Mouse (Mus musculus): ENCODE results near the gene Borcs6.

Borcs6 gene

DNA sequence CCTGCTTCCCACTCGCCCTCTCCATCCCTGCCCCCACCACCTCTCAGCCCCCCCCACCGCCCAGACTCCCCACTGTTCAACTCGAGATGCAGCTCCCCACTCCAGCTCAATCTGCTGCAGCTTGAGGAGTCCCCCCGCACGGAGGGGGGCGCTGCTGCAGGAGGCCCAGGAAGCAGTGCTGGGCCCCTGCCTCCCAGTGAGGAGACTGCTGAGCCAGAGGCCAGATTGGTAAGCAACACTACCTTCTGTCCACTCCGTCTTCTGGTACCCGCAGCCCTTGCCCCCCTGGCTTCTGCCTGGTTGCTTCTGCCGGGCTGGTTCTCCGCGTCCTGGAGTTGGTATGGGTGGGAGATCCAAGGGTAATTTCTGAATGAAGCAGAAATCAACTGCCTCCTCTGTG lies 47.3 kb downstream of the Borcs6 start:
- ChIA-PET CTCF (interaction anchor here in 2 of 4 experiments (0.6 to 1.2 kb wide), 5 partner anchors 8 to 56 kb away, joined by 3 to 5 read pairs (median 3); partner anchors contain the start of gene Per1 (in 1 of the 2)), POLR2A (interaction anchor here in 3 of 4 experiments (0.5 to 19.2 kb wide), 10 partner anchors 11 to 312 kb away, joined by 3 to 269 read pairs (median 5); partner anchors contain the start of genes Per1 (in 2 of the 3), Tmem107 (in 2 of the 3) and Vamp2 (in 2 of the 3))

- ChIA-PET CTCF (interaction anchor here in 1 of 4 experiments (3.5 kb wide), 1 partner anchor 8 kb away, joined by 15 read pairs; no protein-coding TSS in a partner anchor), POLR2A (interaction anchor here in 3 of 4 experiments (0.6 to 19.2 kb wide), 13 partner anchors 8 to 185 kb away, joined by 3 to 269 read pairs (median 11); partner anchors contain the start of genes Per1 (in 2 of the 3), Tmem107 (in 2 of the 3), Borcs6 (in 1 of the 3) and Vamp2 (in 1 of the 3))
Observed at GRCm38 (mm10) chr11:69107676-69108075, 48.2 kb downstream of the Borcs6 start.

- CTCF ChIA-PET = interaction anchor here in 1 of 4 experiments (1.6 to 3.5 kb wide), 3 partner anchors 9 to 26 kb away, joined by 3 to 15 read pairs (median 7); partner anchors contain the start of gene Per1
Observed at GRCm38 (mm10) chr11:69108223-69108622, 48.7 kb downstream of the Borcs6 start.

GRCm38 (mm10) chr11:69109032-69109900 lies 49.7 kb downstream of the Borcs6 start:
- CTCF ChIA-PET = interaction anchor here in 3 of 4 experiments (0.6 to 3.5 kb wide), 8 partner anchors 9 to 563 kb away, joined by 3 to 15 read pairs (median 4); partner anchors contain the start of gene Per1 (in 1 of the 3)
- POLR2A ChIA-PET = interaction anchor here (0.5 to 19.2 kb wide), 28 partner anchors 9 to 345 kb away, joined by 3 to 269 read pairs (median 8); partner anchors contain the start of genes Per1 (in 3 of the 4), 9130213A22Rik (in 2 of the 4), Hes7 (in 2 of the 4) and Tmem107 (in 2 of the 4)

More at GRCm38 (mm10) chr11:69108223-69108622, 48.7 kb downstream of the Borcs6 start:
- POLR2A ChIA-PET = interaction anchor here in 3 of 4 experiments (0.6 to 19.2 kb wide), 17 partner anchors 8 to 146 kb away, joined by 3 to 269 read pairs (median 16); partner anchors contain the start of genes Per1 (in 3 of the 3), Tmem107 (in 2 of the 3), 9130213A22Rik (in 1 of the 3) and Borcs6 (in 1 of the 3)

DNA sequence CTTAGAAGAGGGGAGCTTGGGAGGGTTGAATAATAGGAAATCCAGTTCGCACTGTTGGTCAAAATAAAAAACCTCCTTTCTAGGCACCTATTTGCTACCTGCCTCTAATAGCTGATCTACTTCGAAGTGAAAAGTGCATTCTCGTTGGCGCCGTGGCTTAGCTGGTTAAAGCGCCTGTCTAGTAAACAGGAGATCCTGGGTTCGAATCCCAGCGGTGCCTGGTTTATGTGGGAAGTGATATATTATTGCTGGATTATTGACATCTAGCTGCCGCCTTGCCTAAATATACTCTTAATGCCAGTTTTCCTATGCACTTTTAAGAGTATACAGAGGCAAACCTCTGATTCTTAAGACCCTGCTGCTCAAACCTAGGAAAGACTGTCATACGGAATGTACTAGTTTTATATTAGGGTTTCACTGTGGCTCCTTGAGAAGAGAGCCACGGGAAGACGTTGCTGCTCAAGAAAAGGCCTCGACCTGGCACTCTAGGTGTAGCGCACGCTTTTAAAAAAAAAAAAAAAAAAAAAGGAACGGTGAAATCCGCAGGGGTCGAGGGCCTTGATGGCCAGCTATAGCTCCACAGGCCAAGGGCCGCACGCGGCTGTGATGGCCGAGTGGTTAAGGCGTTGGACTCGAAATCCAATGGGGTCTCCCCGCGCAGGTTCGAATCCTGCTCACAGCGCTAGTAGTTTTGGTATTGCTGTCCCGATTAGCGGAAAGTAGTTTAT lies 51.0 kb downstream of the Borcs6 start:
- ChIA-PET POLR2A (interaction anchor here (0.6 to 19.2 kb wide), 36 partner anchors 8 to 1353 kb away, joined by 3 to 269 read pairs (median 6); partner anchors contain the start of genes Per1 (in 4 of the 4), 9130213A22Rik (in 3 of the 4), Hes7 (in 2 of the 4) and Tmem107 (in 2 of the 4)), CTCF (interaction anchor here in 3 of 4 experiments (0.6 to 3.5 kb wide), 8 partner anchors 11 to 281 kb away, joined by 3 to 15 read pairs (median 4); no protein-coding TSS in a partner anchor)
